Mouse (Mus musculus): ENCODE measurements around the gene Fam71f2. TPM values are rescaled to one million over a fixed set of nuclear protein-coding genes. Genes with fewer than 3 reads are reported as not detected.

Gene Fam71f2
- polyA plus RNA-seq, 1 experiment from 2014 or later: 0.71 TPM

DNA sequence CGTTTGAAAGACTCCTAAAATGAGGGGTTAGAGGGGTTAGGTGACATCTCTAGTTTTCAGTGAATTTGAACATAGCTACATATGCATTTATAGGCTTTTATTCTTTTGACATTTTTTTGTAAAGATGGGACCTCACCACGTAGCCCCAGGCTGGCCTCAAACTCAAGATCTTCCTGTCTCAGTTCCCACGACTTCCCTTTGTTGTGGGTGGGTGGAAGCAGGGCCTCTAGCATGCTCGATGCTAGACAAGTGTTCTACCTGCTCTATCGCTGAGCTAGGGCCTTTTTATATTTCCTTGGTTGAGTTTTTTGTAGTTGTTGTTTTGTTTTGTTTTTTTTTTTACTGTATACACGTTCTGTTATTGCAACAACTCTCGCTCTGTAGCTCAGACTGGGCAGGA lies 7.5 kb downstream of the Fam71f2 start:
- Histone ChIP-seq H3K4me3 (no peak overlapping the region), H3K36me3 (no peaks in the 10 kb centered on the region), H3K9ac (no peak overlapping the region), H3K4me2 (replicated peaks) (no peak overlapping the region), H3K9me3 (no peaks in the 10 kb centered on the region), H3K27me3 (replicated peaks) (no peaks in the 10 kb centered on the region), H3K4me1 (no peaks in the 10 kb centered on the region), H3K27ac (no peak overlapping the region)
- 74% methylated on average over 7 of the region's 7 CpGs for WGBS
- ATAC-seq (ENCODE audit: low FRiP score, low read depth): no peak

GRCm38 (mm10) chr6:29287481-29287880 lies 8.1 kb downstream of the Fam71f2 start:
- Histone ChIP-seq H3K27me3 (replicated peaks) (no peaks in the 10 kb centered on the region), H3K9ac (no peak overlapping the region), H3K27ac (no peak overlapping the region), H3K4me3 (no peak overlapping the region), H3K9me3 (no peaks in the 10 kb centered on the region), H3K36me3 (no peaks in the 10 kb centered on the region), H3K4me2 (replicated peaks) (no peak overlapping the region), H3K4me1 (no peaks in the 10 kb centered on the region)
- no peak for ATAC-seq (ENCODE audit: low FRiP score, low read depth)
- 34% methylated on average over 6 of the region's 6 CpGs for WGBS

DNA sequence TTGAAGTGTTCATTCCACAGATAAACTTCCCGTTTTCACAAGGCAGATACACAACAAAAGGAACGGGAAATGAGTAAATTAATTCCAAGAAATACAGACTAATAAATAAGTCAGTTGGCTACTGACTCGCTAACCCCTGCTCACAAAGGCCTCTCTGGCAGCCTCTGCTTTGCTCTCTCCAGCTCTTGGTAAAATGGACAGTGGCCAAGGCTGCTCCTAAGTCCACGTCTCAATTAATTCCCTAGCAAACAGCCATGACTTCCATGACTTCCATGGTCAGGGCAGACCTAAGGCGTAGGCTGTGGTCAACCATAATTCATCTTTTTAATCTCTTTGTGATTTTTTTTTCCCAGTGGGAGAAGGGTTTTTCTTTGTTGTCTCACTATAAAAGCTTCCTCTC lies 8.6 kb downstream of the Fam71f2 start:
- no peak overlapping the region for H3K27ac ChIP-seq
- no peaks in the 10 kb centered on the region for H3K27me3 ChIP-seq (replicated peaks)
- 52% methylated on average over 5 of the region's 5 CpGs for WGBS
- ATAC-seq (ENCODE audit: low FRiP score, low read depth): no peak
- no peak overlapping the region for H3K4me2 ChIP-seq (replicated peaks)
- H3K9ac ChIP-seq: no peak overlapping the region
- H3K4me1 ChIP-seq: no peaks in the 10 kb centered on the region
- H3K36me3 ChIP-seq: no peaks in the 10 kb centered on the region
- H3K4me3 ChIP-seq: no peak overlapping the region
- no peaks in the 10 kb centered on the region for H3K9me3 ChIP-seq

DNA sequence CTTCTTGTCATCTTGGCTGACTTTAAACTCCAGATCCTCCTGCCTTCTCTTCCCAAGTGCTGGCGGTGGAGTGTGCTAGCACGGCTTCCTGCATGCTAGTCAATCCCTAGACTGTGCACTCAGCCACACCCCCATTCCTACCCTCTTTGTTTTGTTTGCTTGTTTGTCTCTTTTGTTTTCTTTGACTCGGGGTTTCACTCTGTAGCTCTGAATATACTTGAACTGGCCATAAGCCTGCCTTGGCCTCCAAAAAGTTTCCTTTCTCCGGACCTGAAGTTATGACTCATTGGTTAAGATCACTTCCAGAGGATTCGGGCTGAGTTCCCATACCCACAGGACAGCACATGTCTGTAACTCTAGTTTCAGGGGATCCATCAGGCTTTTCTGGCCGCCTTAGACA lies 9.3 kb downstream of the Fam71f2 start:
- Histone ChIP-seq H3K4me2 (replicated peaks) (no peak overlapping the region), H3K9ac (no peak overlapping the region), H3K4me3 (no peak overlapping the region), H3K9me3 (no peaks in the 10 kb centered on the region), H3K27ac (no peak overlapping the region), H3K27me3 (replicated peaks) (no peaks in the 10 kb centered on the region), H3K36me3 (no peaks in the 10 kb centered on the region), H3K4me1 (no peaks in the 10 kb centered on the region)
- ATAC-seq (ENCODE audit: low FRiP score, low read depth): no peak
- 64% methylated on average over 6 of the region's 6 CpGs for WGBS

- no peak for ATAC-seq (ENCODE audit: low FRiP score, low read depth)
These were observed 19.7 kb downstream of the Fam71f2 start for GRCm38 (mm10) chr6:29299112-29299511.

GRCm38 (mm10) chr6:29303251-29303650 lies 23.9 kb downstream of the Fam71f2 start:
- H3K9ac ChIP-seq: no peak overlapping the region
- no peak for ATAC-seq (ENCODE audit: low FRiP score, low read depth)
- no peak overlapping the region for H3K27ac ChIP-seq
- H3K27me3 ChIP-seq (replicated peaks): no peaks in the 10 kb centered on the region
- no peaks in the 10 kb centered on the region for H3K4me1 ChIP-seq
- H3K4me3 ChIP-seq: no peak overlapping the region
- no peaks in the 10 kb centered on the region for H3K36me3 ChIP-seq
- no peaks in the 10 kb centered on the region for H3K9me3 ChIP-seq
- H3K4me2 ChIP-seq (replicated peaks): no peak overlapping the region

More at GRCm38 (mm10) chr6:29299112-29299511, 19.7 kb downstream of the Fam71f2 start:
- H3K4me3 ChIP-seq: no peak overlapping the region
- no peaks in the 10 kb centered on the region for H3K4me1 ChIP-seq
- H3K9me3 ChIP-seq: no peaks in the 10 kb centered on the region
- H3K27ac ChIP-seq: no peak overlapping the region
- H3K4me2 ChIP-seq (replicated peaks): no peak overlapping the region
- no peaks in the 10 kb centered on the region for H3K27me3 ChIP-seq (replicated peaks)
- no peaks in the 10 kb centered on the region for H3K36me3 ChIP-seq
- 78% methylated on average over 2 of the region's 2 CpGs for WGBS
- H3K9ac ChIP-seq: no peak overlapping the region

GRCm38 (mm10) chr6:29303726-29304125 lies 24.3 kb downstream of the Fam71f2 start:
- Histone ChIP-seq H3K9ac (no peak overlapping the region), H3K36me3 (no peaks in the 10 kb centered on the region), H3K27me3 (replicated peaks) (no peaks in the 10 kb centered on the region), H3K27ac (no peak overlapping the region), H3K4me1 (no peaks in the 10 kb centered on the region), H3K4me2 (replicated peaks) (no peak overlapping the region), H3K9me3 (no peaks in the 10 kb centered on the region), H3K4me3 (no peak overlapping the region)
- no peak for ATAC-seq (ENCODE audit: low FRiP score, low read depth)
- 45% methylated on average over 5 of the region's 5 CpGs for WGBS

DNA sequence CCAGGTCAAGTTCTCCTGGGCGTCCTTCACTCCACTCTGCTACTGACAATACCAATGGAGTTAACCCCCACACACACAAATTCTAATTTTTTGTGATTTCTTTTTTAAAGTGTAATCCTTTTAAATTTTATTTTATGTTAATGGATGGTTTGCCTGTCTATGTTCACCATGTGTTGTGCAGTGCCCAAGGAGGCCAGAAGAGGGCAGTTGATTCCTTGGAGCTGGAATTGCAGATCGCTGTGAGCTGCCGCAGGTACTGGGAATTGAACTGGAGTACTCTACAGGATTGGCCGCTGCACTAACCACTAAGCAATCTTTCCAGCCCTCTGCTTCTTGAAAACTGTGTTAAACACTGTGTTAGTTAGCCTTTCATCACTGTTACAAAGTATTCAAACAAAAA lies 26.1 kb downstream of the Fam71f2 start:
- ATAC-seq (ENCODE audit: low FRiP score, low read depth): no peak
- H3K9ac ChIP-seq: no peak overlapping the region
- H3K4me3 ChIP-seq: no peak overlapping the region
- H3K4me1 ChIP-seq: no peaks in the 10 kb centered on the region
- 89% methylated on average over 4 of the region's 4 CpGs for WGBS
- no peak overlapping the region for H3K4me2 ChIP-seq (replicated peaks)
- no peaks in the 10 kb centered on the region for H3K36me3 ChIP-seq
- no peaks in the 10 kb centered on the region for H3K27me3 ChIP-seq (replicated peaks)
- no peaks in the 10 kb centered on the region for H3K9me3 ChIP-seq
- H3K27ac ChIP-seq: no peak overlapping the region

DNA sequence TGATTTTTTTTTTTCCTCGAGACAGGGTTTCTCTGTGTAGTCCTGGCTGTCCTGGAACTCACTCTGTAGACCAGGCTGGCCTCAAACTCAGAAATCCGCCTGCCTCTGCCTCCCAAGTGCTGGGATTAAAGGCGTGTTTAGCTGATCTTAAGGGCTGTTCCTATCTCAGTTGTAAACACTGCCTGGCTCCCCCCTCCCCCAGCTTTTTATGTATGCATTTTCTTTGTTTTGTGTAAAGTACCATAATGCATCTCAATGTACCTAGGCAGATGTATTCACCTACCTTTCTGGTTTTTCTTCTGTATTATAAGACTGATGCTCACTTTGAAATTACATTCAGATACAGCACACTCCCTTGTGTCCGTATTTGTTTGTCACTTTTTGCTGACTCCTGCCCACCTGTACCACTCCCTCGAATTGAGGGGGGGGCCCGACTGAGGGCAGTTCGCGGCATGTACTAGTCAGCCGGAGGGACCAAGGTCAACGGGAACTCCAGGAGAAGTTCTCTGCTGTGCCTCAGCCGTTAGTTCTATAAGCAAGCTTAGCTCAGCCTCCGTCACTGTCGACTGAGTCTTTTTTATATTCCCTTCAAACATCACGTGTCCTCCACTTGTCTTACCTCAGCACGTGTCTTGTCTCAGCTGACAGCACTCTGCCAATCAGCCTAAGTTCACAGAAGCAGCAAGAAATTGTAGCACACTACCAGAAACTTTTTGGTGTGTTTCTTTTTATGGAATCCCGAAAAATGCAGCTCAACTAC lies 29.6 kb downstream of the Fam71f2 start:
- H3K4me3 ChIP-seq: no peak overlapping the region
- H3K9ac ChIP-seq: no peak overlapping the region
- no peak for ATAC-seq (ENCODE audit: low FRiP score, low read depth)
- H3K9me3 ChIP-seq: no peaks in the 10 kb centered on the region
- no peak overlapping the region for H3K27ac ChIP-seq
- H3K27me3 ChIP-seq (replicated peaks): no peaks in the 10 kb centered on the region
- 89% methylated on average over 16 of the region's 16 CpGs for WGBS
- no peak overlapping the region for H3K4me2 ChIP-seq (replicated peaks)
- H3K36me3 ChIP-seq: no peaks in the 10 kb centered on the region
- H3K4me1 ChIP-seq: no peaks in the 10 kb centered on the region

DNA sequence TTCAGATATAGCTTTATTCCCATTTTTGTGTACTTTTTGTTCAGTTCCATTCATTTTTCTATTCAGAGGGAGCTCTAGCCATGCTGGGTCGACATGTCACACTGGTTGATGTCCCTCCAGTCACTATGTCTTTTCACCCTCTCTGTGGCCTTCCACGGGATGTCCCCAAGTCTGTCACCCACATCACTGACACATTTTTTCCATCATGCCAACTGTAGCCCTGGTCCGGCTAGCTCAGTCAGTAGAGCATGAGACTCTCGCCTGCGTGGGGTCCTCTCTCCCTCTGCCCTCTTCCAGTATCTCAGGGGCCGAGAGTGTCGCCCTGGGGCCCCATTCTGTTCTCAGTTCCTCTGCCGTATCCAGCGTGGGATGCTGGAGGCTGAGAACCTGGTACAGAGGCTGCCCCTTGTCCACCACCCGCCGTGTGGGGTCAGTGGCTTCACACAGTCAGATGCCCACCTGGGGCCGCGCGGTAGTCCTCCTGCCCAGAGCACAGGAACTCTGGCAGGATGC lies 34.4 kb downstream of the Fam71f2 start:
- H3K9me3 ChIP-seq: no peaks in the 10 kb centered on the region
- no peak overlapping the region for H3K9ac ChIP-seq
- ATAC-seq (ENCODE audit: low FRiP score, low read depth): no peak
- no peaks in the 10 kb centered on the region for H3K27me3 ChIP-seq (replicated peaks)
- no peaks in the 10 kb centered on the region for H3K36me3 ChIP-seq
- no peak overlapping the region for H3K4me3 ChIP-seq
- 66% methylated on average over 14 of the region's 14 CpGs for WGBS
- no peak overlapping the region for H3K27ac ChIP-seq
- H3K4me2 ChIP-seq (replicated peaks): no peak overlapping the region
- H3K4me1 ChIP-seq: no peaks in the 10 kb centered on the region; the same call in 1 of the 2 replicates

DNA sequence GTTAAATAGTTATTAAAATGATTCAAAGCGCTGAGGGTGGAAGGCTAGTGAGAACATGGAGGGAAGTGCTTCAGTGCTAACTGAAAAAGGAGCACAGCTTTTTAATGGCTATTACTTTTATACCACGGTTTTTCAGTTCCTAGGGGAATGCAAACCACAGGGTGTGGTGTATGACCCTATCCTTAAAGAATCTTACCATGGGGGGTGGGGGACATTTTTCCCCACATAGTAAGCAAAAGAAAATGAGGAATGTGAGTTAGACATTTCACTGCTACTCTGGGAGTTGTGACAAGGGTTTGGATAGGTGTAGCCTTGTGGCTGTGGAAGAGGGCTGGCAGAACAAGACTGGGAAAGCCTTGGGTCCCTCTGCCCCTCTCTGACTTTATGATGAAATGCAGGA lies 37.9 kb downstream of the Fam71f2 start:
- H3K4me2 ChIP-seq (replicated peaks): no peak overlapping the region
- no peak overlapping the region for H3K4me3 ChIP-seq
- H3K36me3 ChIP-seq: no peaks in the 10 kb centered on the region
- no peak overlapping the region for H3K27ac ChIP-seq
- H3K9me3 ChIP-seq: no peaks in the 10 kb centered on the region
- no peaks in the 10 kb centered on the region for H3K27me3 ChIP-seq (replicated peaks)
- H3K4me1 ChIP-seq: peaks cover 3% of the 10 kb centered on the region; the same call in 1 of the 2 replicates
- 67% methylated on average over 2 of the region's 2 CpGs for WGBS
- no peak overlapping the region for H3K9ac ChIP-seq
- ATAC-seq (ENCODE audit: low FRiP score, low read depth): no peak

- no peaks in the 10 kb centered on the region for H3K9me3 ChIP-seq
- no peaks in the 10 kb centered on the region for H3K36me3 ChIP-seq
- no peak overlapping the region for H3K9ac ChIP-seq
- no peak overlapping the region for H3K4me2 ChIP-seq (replicated peaks)
- no peak overlapping the region for H3K27ac ChIP-seq
- 66% methylated on average over 3 of the region's 3 CpGs for WGBS
- no peaks in the 10 kb centered on the region for H3K27me3 ChIP-seq (replicated peaks)
- no peak for ATAC-seq (ENCODE audit: low FRiP score, low read depth)
- peaks cover 3% of the 10 kb centered on the region; the same call in 1 of the 2 replicates for H3K4me1 ChIP-seq
- H3K4me3 ChIP-seq: no peak overlapping the region
These were observed 38.5 kb downstream of the Fam71f2 start for GRCm38 (mm10) chr6:29317941-29318340.

GRCm38 (mm10) chr6:29318879-29319278 lies 39.5 kb downstream of the Fam71f2 start, which contains the start of gene Fam71f1:
Gene Fam71f1 (plus strand): TSS chr6:29319140.
- WGBS: 69% methylated on average over 5 of the region's 5 CpGs
- no peak within 1 kb of the TSS for H3K4me3 ChIP-seq
- H3K27me3 ChIP-seq (replicated peaks): no peaks in the 10 kb centered on the region
- ATAC-seq (ENCODE audit: low FRiP score, low read depth): no peak
- H3K36me3 ChIP-seq: no peaks in the 10 kb centered on the region
- H3K9me3 ChIP-seq: no peaks in the 10 kb centered on the region
- H3K4me2 ChIP-seq (replicated peaks): no peak within 1 kb of the TSS
- H3K9ac ChIP-seq: no peak within 1 kb of the TSS
- H3K4me1 ChIP-seq: peaks cover 3% of the 10 kb centered on the region; the same call in 1 of the 2 replicates
- no peak within 1 kb of the TSS for H3K27ac ChIP-seq

All from neural tube, embryonic 12.5 days (tissue).